Mouse (Mus musculus) olfactory bulb, adult 2 months (tissue): ENCODE measurements at regions not wholly inside any gene's neighbourhood (a gene's known extent, or its start where the extent isn't known, plus 50 kb on each side); places are given as distances from the start of the nearest gene placed in this dataset.

Experiments used
- CTCF ChIP-seq: fragments of 200-500 bp; IDR thresholded peaks from 2 replicates; pipeline ENCODE4 v1.5.1; 2012; ENCODE audit warnings: low read depth, mild to moderate bottlenecking, low read length, moderate library complexity; ENCODE audit not compliant: insufficient read depth
- POLR2A ChIP-seq: fragments of 200-500 bp; IDR thresholded peaks from 2 replicates; pipeline ENCODE4 v1.6.1; 2012; ENCODE audit warnings: mild to moderate bottlenecking, low read depth, low read length, moderate library complexity; ENCODE audit not compliant: insufficient read depth

DNA sequence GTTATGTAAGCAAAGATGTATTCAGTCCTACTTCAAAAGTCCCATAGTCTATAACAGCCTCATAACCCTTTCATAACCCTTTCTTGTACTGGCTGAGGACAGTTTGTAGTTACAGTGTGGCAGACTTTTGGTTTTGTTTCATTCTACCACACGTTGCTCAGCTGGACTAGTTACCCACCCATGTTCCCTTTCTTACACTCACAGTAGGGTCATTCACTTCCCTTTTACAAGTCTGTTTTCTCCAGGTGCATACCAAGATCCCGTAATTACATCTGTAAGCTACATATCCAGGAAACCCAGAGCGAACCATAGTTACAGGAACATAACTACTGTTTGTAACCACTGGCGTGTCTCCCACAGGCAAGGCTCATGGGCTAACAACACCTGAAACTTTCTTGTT is 72.1 kb upstream of the Gm14444 start:
- TF ChIP-seq CTCF = no peak
- no peak for TF ChIP-seq POLR2A
